Mouse (Mus musculus): ENCODE data around the gene Kcnt2.

Kcnt2 gene

DNA sequence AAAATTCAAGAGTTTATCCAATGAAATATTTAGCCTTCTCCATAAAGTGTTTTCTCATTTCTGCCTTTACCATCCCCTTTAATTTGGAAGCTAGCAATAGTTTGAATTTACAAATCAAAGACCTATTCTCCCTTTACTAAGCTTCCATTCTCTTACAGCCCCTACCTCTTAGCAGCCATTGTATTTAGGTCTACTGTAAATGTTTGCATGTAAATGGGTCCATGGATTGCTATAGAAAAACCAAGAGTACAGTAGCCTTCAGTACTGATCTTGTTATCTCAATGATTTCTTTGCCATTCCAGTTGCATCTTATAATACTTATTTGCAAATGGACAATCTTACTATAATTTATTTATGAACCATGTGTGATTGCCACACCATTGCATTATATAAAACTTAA, 267.5 kb downstream of the Kcnt2 start:
- DNase-seq (ENCODE audit: low read depth): no peak

DNA sequence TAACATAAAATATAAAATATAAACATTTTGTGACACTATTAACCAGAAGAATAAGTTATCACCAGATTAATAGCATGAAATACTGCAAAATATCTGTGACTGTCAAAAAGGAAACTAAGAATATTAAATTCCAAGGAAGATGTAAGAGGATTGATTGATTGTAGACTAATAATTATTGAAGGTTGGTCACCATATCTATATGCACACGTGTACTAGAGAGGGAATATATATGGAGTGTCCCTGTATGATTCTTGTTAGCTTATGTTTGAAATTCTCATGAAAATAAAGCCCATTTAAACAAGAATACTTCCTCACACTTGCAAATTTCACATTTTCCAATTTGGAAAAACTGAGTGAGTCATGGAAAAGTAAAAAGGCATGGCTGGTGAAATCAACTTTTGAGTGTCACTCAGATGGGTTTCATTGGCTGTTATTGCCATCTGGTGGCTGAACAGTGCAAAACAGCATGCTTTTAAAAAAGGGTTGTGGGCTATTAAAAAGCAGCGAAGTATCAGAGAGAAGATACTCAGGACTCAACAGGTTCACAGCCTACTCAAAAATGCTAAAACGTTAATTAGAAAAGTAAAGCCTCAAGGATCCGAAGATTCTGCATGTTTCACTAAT, 285.4 kb downstream of the Kcnt2 start:
- peak; percentile 0 for DNase-seq (ENCODE audit: low read depth)

DNA sequence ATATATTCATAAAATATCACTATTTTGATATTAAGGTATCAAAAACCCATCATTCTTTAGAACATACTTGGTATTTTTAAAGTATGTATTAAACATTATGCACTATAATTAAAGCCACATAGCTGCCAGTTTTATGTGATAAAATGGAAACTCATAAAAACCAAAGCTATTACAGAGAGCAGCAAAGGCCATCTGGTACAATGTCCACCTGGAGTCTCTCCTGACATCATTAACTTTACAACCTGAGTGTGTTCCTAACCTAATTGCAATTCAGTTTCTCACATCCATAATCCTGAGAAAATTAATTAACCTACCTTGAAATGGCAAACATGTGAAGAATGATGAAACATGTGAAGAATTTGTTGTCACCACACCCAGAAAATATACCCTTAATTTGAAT, 288.9 kb downstream of the Kcnt2 start:
- DNase-seq (ENCODE audit: low read depth): no peak

DNA sequence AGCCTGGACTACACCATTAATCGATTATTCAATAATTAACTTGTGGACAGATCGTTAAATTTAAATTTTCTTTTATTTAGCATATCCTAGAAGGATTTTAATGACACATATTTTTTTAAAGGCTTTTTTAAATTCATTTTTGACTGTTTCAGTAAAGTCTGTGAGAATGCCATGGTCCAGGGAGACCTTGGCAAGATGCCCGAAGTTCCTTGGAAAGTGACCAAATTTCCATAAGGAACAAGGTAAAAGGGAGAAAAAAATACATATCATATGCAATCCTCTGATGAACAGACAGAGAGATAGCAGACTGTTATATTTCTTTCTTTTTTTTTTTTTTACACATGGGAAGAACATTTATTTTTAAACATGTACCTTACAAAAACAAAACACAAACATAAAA, 296.1 kb downstream of the Kcnt2 start:
- DNase-seq (ENCODE audit: low read depth): no peak

DNA sequence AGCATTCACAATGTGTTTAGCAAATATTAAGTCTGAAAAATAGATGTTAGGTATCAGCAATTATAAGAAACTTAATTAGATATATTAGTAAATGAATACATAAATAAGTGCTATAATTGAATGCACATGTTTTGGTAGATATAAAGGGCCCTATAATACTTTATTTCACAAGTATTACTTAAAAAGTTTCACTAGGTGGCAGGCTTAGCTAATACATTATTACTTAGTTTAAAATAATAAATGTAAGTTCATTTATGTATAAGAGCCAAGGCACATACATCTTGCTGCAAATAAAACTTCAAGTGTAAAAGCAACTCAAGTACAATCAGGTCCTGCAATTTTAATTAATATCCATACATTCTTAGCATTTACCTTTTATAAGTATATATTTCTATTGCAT, 302.8 kb downstream of the Kcnt2 start:
- no peak for DNase-seq (ENCODE audit: low read depth)

DNA sequence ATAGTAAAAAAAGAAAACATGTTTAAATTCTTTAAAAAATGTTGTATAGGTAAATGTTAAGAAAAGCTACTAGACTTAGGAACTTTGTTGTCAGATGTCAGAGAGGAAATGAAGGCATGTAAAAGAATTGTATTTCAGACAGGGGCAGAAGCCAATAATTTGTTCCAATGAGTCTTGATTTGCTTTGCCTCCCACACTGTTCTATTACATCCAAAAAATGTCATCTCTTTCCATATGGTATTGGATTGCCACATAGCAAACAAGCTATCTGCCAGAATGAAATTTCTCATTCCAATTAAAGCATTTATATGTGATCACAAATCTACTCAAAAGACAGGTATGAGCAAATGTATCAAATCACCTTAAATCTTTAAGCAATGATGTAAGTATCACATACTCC, 314.8 kb downstream of the Kcnt2 start:
- no peak for DNase-seq (ENCODE audit: low read depth)

DNA sequence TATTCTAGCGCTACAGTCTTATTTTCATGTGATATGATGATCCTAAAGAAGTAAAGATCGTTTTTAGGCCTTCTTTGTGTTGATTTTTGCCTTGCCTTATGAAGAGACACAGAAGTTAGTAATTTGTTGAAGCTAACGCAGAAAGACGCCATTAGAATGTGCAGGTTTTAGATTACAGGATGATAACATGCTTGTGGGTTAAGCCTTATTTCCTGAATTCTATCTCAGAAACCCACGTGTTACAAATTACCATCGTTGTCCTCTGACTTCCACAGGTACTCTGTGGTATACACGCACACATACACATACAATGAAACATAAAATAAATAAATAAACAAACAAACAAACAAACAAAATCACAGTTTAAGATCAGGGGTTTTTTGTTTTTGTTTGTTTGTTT, 326.2 kb downstream of the Kcnt2 start:
- DNase-seq (ENCODE audit: low read depth): no peak

DNA sequence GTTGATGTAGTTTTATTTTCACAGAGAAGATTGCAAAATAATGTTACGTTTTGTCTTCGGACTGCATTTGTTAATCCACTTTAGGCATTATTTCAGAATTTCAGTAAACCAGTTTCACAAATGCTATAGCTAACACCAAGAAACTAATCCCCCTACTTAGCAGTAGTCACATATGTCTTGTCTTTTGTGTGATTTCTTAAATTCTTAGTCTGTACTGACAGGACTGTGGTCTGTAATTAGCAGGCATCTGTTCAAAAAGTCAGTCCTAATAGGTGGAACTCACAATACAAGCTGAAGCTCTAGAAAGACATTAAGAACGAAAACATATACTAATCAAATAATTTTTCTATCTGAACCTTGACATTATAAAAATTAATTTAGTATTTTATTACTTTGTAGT, 332.6 kb downstream of the Kcnt2 start:
- no peak for DNase-seq (ENCODE audit: low read depth)

DNA sequence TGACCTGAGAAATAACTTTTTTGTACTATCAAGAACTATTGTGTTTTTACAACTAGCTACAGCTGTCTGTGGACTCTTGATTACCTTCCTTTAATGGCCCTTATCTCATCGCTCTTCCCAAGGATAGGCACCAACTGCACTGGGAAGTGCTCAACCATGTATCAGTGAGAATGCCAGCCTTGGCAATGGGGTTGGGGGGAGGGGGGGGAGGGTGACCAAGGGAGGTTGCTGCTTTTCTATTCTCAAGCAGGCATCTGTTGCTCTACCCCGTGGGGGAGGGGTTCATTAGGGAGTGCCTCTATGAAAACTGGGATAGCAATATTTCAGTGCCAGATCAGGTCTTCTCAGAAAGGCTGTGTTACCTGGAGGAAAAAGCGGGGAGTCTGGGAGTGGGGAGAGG, 342.3 kb downstream of the Kcnt2 start:
- no peak for DNase-seq (ENCODE audit: low read depth)

DNA sequence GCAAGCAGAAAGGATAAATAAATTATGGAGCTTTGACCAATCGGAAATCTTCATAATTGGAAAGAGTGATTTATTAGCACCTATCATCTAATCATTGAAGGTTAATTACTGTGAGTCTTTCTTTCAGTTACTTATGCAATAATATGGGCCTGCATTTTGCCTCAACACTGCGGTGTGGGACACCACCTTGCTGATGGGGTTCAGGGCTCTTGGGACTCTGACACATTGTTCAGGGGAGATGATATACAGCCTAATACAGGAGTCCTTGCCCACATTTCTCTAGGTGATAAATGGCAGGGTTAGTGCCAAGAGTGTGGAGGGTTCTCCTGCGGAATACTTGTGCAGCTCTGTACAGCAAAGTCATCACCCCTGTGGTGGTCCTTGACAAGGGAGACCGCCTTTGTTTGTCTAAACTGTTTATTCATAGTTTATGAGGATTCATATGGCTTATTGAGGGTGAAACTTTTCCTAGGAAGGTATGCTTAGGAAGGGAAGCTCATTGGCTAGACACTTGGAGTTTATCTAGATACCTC, 362.9 kb downstream of the Kcnt2 start:
- DNase-seq (ENCODE audit: low read depth): no peak

DNA sequence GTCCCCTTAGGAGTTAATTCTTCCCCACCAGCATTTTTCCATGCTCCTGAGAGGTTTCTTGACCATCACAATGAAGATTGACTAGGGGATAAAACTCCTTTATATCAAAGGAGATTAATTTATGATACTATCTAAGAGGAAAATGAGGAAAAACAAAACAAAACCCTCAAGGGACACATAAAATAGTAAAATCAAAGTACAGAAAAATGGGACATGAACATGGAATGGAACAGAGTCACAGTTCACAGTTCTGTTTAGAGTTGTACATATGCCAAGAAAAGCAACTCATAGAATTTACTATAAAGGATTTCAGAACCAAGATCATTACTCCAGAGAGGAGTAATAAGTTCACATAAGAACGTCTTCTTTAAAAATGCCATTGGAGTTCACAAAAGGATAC, 367.1 kb downstream of the Kcnt2 start:
- no peak for DNase-seq (ENCODE audit: low read depth)

DNA sequence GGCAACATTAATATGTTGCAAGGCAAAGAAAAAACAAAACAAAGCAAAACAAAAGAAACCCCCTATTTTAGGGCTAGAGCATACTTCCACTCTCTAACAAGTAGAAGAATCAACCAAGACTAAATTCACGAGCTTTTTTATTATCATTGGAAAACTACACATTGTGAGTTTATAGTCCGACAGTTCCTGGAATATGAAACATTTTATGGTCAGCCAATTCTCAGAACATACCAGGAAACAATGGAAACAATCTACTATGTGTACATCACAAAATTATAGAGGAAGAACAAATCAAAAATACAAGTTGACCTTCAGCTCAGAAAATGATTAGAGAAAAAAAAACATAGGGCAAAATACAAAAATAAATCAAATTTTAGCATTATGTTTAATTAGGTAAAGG, 368.9 kb downstream of the Kcnt2 start:
- no peak for DNase-seq (ENCODE audit: low read depth)

DNA sequence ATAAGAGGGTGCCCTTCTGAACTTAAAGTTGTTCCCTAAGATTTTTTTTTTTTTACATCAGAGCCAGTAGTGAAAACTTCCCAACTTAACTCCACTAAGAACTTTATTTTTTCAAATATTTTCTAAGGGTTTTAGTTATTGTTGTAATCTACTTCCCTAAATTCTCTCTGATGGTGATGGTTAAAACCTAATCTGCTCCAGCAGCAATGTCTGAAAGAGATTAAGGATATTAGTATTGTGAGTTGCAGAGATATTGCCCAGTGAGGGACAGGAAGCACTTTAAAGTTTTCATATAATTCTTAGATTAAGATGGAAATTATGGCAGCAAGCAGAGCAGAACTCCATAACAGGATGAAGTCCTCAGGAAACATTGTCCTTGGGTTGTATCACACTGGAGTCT, 372.2 kb downstream of the Kcnt2 start:
- DNase-seq (ENCODE audit: low read depth): no peak

DNA sequence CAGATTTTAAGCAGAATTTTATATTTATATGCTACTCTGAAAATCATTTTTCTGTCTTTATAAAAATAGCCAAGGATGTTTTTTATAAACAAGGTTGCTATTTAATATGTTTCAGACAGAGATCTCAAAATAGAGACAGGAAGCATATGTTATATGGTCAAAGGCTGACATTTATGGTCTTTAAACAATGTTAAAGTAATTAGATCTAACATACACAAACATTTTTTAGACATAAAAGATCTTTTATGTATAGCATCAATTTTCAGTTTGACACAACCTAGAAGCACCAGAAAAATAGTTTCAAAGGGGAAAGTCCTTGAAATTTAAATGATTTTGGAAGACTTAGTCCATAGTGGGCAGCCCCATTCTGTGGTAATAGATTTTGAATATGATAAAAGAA, 379.0 kb downstream of the Kcnt2 start:
- no peak for DNase-seq (ENCODE audit: low read depth)

DNA sequence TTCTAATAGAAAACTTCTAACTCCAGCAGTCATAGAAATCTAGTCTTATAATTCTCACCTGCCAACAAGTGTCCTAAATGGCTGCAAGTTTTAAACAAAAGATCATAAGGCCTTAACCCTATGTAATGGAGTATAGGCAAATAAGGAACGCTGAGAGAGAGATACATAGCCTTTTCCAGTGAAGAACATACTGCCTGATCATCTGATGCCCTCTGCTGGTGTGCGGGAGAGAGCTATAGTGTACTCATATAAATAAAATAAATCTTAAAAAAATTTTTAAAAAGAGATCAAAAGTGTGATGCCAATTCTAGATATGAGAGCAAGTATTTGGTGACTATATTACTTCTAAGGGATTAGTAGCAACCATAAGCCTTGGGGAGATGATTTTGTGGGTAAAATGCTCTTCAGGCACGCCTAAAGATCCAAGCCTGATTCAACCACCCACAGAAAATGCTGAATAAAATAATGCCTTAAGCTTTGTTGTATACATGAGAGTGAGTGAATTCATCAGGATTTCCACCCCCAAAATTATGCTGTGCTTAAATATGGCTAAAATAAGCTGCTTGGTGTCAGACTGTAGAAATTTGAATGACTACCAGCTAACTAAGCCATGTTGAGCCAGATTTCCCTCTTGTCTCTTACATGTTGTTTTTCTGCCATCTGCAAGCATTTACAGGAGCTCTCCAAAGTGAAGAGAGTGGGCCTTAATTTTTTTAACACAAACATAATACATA, 413.8 kb downstream of the Kcnt2 start:
- DNase-seq (ENCODE audit: low read depth): no peak

DNA sequence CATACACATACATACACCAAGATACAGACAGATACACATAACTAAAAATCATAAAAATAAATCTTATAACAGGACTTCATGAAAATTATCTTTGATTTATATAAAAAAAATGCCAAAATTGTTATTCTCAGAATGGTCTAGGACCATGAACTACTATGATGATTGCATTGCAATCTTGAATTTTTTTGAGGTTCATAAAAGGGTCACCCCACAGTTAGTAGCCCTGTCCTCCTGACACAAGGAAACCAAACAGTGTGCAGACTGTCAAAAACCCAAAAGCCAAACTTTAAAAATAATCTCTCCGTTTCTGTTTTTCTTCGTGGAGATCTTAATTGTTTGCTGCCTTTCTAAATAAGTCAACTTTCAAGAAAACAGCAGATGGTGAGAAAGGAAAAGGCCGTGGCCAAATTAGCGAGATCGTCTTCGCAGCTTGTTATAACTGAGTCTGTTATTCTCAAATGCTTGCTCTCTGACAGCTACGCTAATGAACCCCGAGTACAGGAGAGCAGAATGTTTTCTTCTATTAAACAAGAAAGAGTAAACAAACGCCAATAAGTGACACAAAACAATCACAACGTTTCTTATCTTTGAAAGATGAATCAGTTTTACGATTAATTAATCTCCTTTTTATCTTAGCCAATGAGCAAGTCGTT, 414.9 kb downstream of the Kcnt2 start:
- no peak for DNase-seq (ENCODE audit: low read depth)

DNA sequence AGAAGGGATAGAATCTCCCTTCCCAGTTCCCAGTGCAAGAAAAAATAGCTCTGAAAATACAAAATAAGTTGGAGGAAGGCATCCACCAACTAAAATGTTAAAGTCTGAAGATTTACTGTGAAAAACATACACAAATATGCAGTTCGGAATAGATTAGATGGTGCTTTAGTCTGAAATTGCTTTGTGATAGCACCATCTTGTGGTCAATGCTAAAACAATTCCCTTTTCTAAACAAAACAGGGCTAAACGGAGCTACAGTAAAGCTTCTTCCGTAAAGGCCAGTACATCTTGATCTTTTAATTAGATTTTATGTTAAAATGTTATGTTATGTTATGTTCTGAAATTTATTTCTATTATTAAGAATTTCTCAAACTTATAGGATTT, 415.4 kb downstream of the Kcnt2 start:
- peak; percentile 1 for DNase-seq (ENCODE audit: low read depth)

All from induced T-regulatory cell, adult 2 months (primary cell).